Mouse (Mus musculus): ENCODE measurements around the gene Mum1l1. TPM values are rescaled to one million over a fixed set of nuclear protein-coding genes. Genes with fewer than 3 reads are reported as not detected.

The Mum1l1 gene
- polyA plus RNA-seq, 2 experiments, result 0.42 to 1.6 TPM

GRCm38 (mm10) chrX:139214765-139215164 lies 4.9 kb downstream of the Mum1l1 start:
- ATAC-seq (ENCODE audit: insufficient read depth) (no peak), DNase-seq (ENCODE audit: low read depth in 3 of 3, low spot score in 3 of 3) (no peak)
- H3K27ac ChIP-seq, result no peak overlapping the region
- no peak overlapping the region for H3K4me3 ChIP-seq (ENCODE audit: insufficient read depth in 1 of 2, low read depth in 2 of 2, low read length in 2 of 2)
- 0 out of 4 replicates have a peak, but pooled peaks cover 0 to 1% of the 10 kb centered on the region in 2 experiments for H3K4me1 ChIP-seq (replicated peaks; ENCODE audit: control insufficient read depth in 2 of 2, insufficient read depth in 2 of 2, low read length in 1 of 2)
- H3K27me3 ChIP-seq (ENCODE audit: control insufficient read depth, insufficient read depth, low read length), result no peaks in the 10 kb centered on the region
- TF ChIP-seq CTCF (IDR thresholded peaks at IDR 0.05; ENCODE audit: low read depth) (no peak), EP300 (IDR thresholded peaks at IDR 0.05; ENCODE audit: low read depth) (no peak)
- no peak overlapping the region for H3K9ac ChIP-seq (replicated peaks)
- H3K4me2 ChIP-seq (ENCODE audit: low read depth), result no peak overlapping the region
- no peaks in the 10 kb centered on the region for H3K9me3 ChIP-seq (ENCODE audit: control insufficient read depth, low read length)
- no peaks in the 10 kb centered on the region for H3K36me3 ChIP-seq (replicated peaks; ENCODE audit: control insufficient read depth, insufficient read depth, low read depth)
- WGBS (ENCODE audit: insufficient replicate concordance), result 50% methylated on average over 4 of the region's 4 CpGs

GRCm38 (mm10) chrX:139216409-139216808 lies 6.6 kb downstream of the Mum1l1 start:
- H3K4me3 ChIP-seq (ENCODE audit: insufficient read depth in 1 of 2, low read depth in 2 of 2, low read length in 2 of 2), result no peak overlapping the region
- 58% methylated on average over 5 of the region's 5 CpGs for WGBS (ENCODE audit: insufficient replicate concordance)
- no peak overlapping the region for H3K27ac ChIP-seq
- DNase-seq (ENCODE audit: low read depth in 3 of 3, low spot score in 3 of 3) (no peak), ATAC-seq (ENCODE audit: insufficient read depth) (no peak)
- H3K36me3 ChIP-seq (replicated peaks; ENCODE audit: control insufficient read depth, insufficient read depth, low read depth), result no peaks in the 10 kb centered on the region
- no peak overlapping the region for H3K9ac ChIP-seq (replicated peaks)
- peak overlapping the region; percentile 60 for H3K4me2 ChIP-seq (ENCODE audit: low read depth)
- TF ChIP-seq EP300 (IDR thresholded peaks at IDR 0.05; ENCODE audit: low read depth), result no peak
- no peak for TF ChIP-seq CTCF (IDR thresholded peaks at IDR 0.05; ENCODE audit: low read depth)
- peaks cover 0 to 1% of the 10 kb centered on the region in 2 experiments; a peak in 1 of 4 replicates for H3K4me1 ChIP-seq (replicated peaks; ENCODE audit: control insufficient read depth in 2 of 2, insufficient read depth in 2 of 2, low read length in 1 of 2)
- no peaks in the 10 kb centered on the region for H3K9me3 ChIP-seq (ENCODE audit: control insufficient read depth, low read length)
- H3K27me3 ChIP-seq (ENCODE audit: control insufficient read depth, insufficient read depth, low read length), result no peaks in the 10 kb centered on the region

GRCm38 (mm10) chrX:139216991-139217593 lies 7.2 kb downstream of the Mum1l1 start:
- WGBS (ENCODE audit: insufficient replicate concordance), result 16% methylated on average over 22 of the region's 22 CpGs
- DNase-seq (ENCODE audit: low read depth in 3 of 3, low spot score in 3 of 3) (peak in 2 of 3 experiments; percentile 6 to 13), ATAC-seq (ENCODE audit: insufficient read depth) (0 out of 2 replicates have a peak, but pooled peaks have one; percentile 48)
- no peaks in the 10 kb centered on the region for H3K9me3 ChIP-seq (ENCODE audit: control insufficient read depth, low read length)
- H3K4me2 ChIP-seq (ENCODE audit: low read depth), result peak overlapping the region; percentile 60
- H3K27me3 ChIP-seq (ENCODE audit: control insufficient read depth, insufficient read depth, low read length), result no peaks in the 10 kb centered on the region
- H3K4me1 ChIP-seq (replicated peaks; ENCODE audit: control insufficient read depth in 2 of 2, insufficient read depth in 2 of 2, low read length in 1 of 2), result peaks cover 0 to 1% of the 10 kb centered on the region in 2 experiments; a peak in 1 of 4 replicates
- H3K27ac ChIP-seq, result no peak overlapping the region
- no peak for TF ChIP-seq CTCF (IDR thresholded peaks at IDR 0.05; ENCODE audit: low read depth)
- no peak for TF ChIP-seq EP300 (IDR thresholded peaks at IDR 0.05; ENCODE audit: low read depth)
- peak overlapping the region; percentile 9; the same call in 1 of the 2 replicates for H3K9ac ChIP-seq (replicated peaks)
- no peaks in the 10 kb centered on the region for H3K36me3 ChIP-seq (replicated peaks; ENCODE audit: control insufficient read depth, insufficient read depth, low read depth)
- peak overlapping the region; percentile 35 to 40 for H3K4me3 ChIP-seq (ENCODE audit: insufficient read depth in 1 of 2, low read depth in 2 of 2, low read length in 2 of 2)

- Histone ChIP-seq H3K36me3 (replicated peaks; ENCODE audit: control insufficient read depth, insufficient read depth, low read depth) (no peaks in the 10 kb centered on the region), H3K4me1 (replicated peaks; ENCODE audit: control insufficient read depth in 2 of 2, insufficient read depth in 2 of 2, low read length in 1 of 2) (peaks cover 0 to 1% of the 10 kb centered on the region in 2 experiments; a peak in 1 of 4 replicates), H3K27ac (no peak overlapping the region), H3K27me3 (ENCODE audit: control insufficient read depth, insufficient read depth, low read length) (no peaks in the 10 kb centered on the region), H3K4me3 (ENCODE audit: insufficient read depth in 1 of 2, low read depth in 2 of 2, low read length in 2 of 2) (peak overlapping the region in 1 of 2 experiments; percentile 40; a peak in 2 of 4 replicates), H3K4me2 (ENCODE audit: low read depth) (peak overlapping the region; percentile 60), H3K9ac (replicated peaks) (no peak overlapping the region), H3K9me3 (ENCODE audit: control insufficient read depth, low read length) (no peaks in the 10 kb centered on the region)
- WGBS (ENCODE audit: insufficient replicate concordance), result 47% methylated on average over 10 of the region's 10 CpGs
- DNase-seq (ENCODE audit: low read depth in 3 of 3, low spot score in 3 of 3), result no peak
- ATAC-seq (ENCODE audit: insufficient read depth), result no peak
- TF ChIP-seq CTCF (IDR thresholded peaks at IDR 0.05; ENCODE audit: low read depth), result no peak
- TF ChIP-seq EP300 (IDR thresholded peaks at IDR 0.05; ENCODE audit: low read depth), result no peak
Measured at GRCm38 (mm10) chrX:139217776-139218175, 7.9 kb downstream of the Mum1l1 start.

- ATAC-seq (ENCODE audit: insufficient read depth), result no peak
- no peak for TF ChIP-seq EP300 (IDR thresholded peaks at IDR 0.05; ENCODE audit: low read depth)
- peak; percentile 49 for TF ChIP-seq CTCF (IDR thresholded peaks at IDR 0.05; ENCODE audit: low read depth)
- H3K4me1 ChIP-seq (replicated peaks; ENCODE audit: control insufficient read depth in 2 of 2, insufficient read depth in 2 of 2, low read length in 1 of 2), result peaks cover 0 to 1% of the 10 kb centered on the region in 2 experiments; a peak in 1 of 4 replicates
- no peak overlapping the region for H3K4me3 ChIP-seq (ENCODE audit: insufficient read depth in 1 of 2, low read depth in 2 of 2, low read length in 2 of 2)
- DNase-seq (ENCODE audit: low read depth in 3 of 3, low spot score in 3 of 3), result peak in 2 of 3 experiments; percentile 4 to 12
- no peaks in the 10 kb centered on the region for H3K36me3 ChIP-seq (replicated peaks; ENCODE audit: control insufficient read depth, insufficient read depth, low read depth)
- no peak overlapping the region for H3K9ac ChIP-seq (replicated peaks)
- 21% methylated on average over 2 of the region's 2 CpGs for WGBS (ENCODE audit: insufficient replicate concordance)
- no peaks in the 10 kb centered on the region for H3K27me3 ChIP-seq (ENCODE audit: control insufficient read depth, insufficient read depth, low read length)
- H3K4me2 ChIP-seq (ENCODE audit: low read depth), result no peak overlapping the region
- no peak overlapping the region for H3K27ac ChIP-seq
- H3K9me3 ChIP-seq (ENCODE audit: control insufficient read depth, low read length), result no peaks in the 10 kb centered on the region
Measured at GRCm38 (mm10) chrX:139219017-139219416, 9.2 kb downstream of the Mum1l1 start.
